Mouse (Mus musculus) activated CD4-positive, CD25-positive, alpha-beta regulatory T cell, adult 4 months (primary cell): ENCODE measurements around the gene Acot11. TPM values are rescaled to one million over a fixed set of nuclear protein-coding genes. Genes with fewer than 3 reads are reported as not detected.
"Not testable (repeated sequence)": the region's sequence is repeated elsewhere in the genome, so short reads cannot be mapped to it uniquely, and the experiment has no call there.

Experiments
- ATAC-seq: one replicate; pipeline ENCODE4 v1.8.0; 2017
- polyA plus RNA-seq, 2 experiments: library from polyadenylated mRNA; unstranded; fragments of 100-300 nt; shearing (Covaris generic); gene quantifications; one replicate each; pipeline ENCODE4 v1.2.1; 2017

The Acot11 gene
- polyA plus RNA-seq, 2 experiments from 2014 or later: 6.1 to 9.0 TPM

DNA sequence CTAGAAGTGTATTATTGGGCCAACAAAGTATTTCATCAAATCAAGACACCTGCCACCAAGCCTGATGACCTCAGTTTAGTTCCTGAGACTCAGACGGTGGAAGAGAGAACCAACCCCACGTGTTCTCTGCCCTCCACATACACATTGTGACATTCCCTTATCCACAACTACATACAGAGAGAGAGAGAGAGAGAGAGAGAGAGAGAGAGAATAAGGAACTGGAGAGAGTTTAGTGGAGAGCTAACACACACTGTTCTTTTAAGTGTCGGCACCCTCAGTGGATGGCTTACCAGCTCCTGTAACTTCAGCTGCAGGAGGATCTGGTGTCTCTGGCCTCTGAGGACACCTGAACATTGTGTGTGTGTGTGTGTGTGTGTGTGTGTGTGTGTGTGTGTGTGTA is 2.5 kb upstream of the Acot11 start:
- no peak for ATAC-seq

DNA sequence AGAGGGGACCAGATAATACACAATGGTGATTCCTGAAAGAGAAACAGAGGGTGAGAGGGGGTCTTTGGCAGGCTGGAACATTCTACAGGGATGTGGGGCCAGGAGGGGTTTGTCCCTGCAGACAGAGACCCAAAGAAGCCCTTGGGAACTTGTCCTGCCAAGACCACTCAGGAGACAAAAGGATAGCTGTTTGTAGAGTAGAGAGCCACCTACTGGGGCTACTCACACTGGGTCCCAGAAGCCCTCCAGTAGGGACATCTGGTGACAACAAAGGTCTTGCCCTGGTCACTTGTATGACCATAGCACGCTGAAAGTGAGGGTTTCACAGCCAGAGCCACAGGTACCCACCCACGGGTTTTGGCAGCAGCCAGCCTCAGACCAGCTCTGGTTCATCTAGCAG is 1.1 kb upstream of the Acot11 start:
- no peak for ATAC-seq

DNA sequence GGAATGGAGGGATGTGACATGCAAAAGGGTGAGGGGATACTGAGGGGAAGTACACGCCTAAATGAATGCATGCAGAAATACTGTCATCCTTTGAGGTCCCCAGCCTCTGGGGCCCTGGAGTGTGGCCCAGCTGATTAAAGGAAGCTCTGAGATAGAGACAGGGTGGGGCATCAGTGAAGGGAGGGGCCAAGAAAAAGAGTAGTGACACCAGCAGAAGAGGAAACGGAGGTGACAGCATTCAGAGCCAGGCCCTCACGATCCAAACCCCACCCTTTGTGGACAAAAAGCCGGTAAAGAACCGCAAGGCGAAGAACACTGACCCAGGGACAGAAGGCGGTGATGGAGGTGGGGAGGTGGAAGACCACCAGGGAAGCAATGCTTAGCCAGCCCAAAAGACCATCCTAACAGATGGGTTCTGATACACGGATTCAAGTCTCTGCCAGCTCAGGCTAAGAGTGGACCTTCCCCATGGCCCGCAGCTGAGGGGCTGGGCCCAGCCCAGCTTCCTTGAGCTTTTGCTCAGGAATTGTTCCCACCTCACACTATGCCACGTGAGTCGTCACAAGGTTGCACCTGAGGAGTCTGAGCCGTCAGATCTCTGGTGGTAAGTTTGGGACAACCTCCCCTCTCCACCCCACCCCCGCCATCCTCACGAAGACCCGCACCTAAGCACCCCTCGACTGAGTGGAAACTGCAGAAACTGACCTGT is 443 bp downstream of the Acot11 start:
- peak; percentile 95 for ATAC-seq

DNA sequence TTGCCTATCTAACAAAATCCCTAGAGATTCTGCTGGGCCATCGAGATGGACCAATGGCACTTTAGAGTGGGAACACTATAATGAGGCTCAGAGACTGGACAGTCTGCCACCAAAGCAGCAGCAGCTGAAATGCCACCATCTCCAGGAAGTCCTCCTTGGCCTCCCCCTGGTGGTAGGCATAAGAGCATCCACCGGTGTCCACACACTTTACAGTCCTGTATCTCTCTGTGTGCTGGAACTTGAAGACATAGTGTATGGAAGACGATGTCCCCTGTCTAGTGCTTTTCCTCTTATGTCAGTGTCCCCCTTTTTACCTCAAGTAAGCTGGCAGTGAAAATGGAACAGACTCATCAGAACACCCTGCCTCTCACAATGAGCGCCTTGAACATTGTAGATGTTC is 1.0 kb downstream of the Acot11 start:
- peak; percentile 40 for ATAC-seq

DNA sequence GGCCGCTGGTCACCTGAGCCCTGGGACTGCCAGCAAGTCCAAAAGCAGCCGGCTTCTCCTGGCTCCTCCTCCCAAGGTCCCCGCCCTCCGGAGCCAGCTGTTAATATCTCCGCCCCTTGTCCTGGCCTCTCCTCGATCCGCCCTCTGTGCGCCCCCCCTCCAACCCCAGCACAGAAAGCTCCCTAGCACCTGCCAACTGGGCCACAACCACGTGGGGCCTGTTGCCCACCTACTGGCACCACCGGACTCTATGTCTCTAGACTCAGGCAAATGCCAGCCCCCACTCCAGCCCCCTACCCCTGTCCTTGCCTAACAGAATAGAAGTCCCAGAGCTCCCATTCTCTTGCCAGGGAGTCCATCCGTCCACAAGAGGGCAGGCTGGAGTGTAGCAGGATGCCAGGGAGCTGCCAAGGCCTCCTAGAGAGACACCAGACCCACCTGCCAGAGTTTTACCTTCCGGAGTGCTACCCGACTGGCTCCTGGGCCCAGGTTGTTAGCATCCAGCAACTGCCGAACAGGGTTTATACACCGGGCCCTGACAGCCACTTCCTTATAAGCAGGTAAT is 4.9 kb downstream of the Acot11 start:
- no peak for ATAC-seq

DNA sequence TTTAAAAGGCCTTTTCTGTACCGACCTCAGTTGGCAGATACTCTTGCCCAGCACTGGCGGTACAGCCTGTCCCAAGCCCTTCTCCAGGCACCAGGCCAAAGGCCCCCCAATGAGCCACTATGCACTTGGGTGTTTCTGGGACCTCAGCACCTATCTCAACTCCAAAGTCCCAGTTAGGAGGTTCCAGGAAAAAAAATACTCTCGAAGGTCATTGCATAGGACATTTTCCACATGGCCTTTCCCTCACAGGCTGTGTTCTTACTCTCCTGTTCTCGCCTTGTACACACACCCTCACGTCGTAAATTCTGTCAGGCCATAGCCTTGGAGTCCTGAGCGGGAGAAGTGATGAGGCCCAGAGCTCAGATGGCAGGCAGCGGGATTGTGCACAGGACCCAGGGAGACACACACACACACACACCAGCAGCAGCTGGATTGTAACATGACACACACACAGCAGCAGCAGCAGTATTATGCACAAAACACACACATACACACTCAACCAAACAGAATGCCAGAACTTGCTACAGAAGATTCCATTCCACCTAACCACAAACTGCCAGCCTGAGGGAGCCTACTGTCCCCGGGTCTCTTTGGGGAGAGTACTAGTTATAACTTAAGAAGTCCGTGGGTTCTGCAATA is 5.8 kb downstream of the Acot11 start:
- ATAC-seq: no peak

DNA sequence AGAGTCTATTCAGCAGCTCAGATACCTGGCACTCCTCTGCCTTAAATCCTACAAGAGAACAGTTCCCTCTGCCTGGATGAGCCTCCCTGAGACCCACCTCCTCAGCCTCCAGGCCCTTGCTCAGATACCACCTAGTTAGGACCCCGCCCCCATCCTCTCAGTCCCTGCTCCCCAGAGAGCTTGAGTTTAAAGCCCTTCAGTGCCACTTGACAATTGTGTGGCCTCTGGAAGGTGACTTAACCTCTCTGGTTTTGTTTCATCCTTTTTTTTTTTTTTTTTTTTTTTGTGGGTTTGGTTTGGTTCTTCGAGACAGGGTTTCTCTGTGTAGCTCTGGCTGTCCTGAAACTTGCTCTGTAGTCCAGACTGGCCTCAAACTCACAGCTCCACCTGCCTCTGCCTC is 9.5 kb downstream of the Acot11 start:
- ATAC-seq: no peak

DNA sequence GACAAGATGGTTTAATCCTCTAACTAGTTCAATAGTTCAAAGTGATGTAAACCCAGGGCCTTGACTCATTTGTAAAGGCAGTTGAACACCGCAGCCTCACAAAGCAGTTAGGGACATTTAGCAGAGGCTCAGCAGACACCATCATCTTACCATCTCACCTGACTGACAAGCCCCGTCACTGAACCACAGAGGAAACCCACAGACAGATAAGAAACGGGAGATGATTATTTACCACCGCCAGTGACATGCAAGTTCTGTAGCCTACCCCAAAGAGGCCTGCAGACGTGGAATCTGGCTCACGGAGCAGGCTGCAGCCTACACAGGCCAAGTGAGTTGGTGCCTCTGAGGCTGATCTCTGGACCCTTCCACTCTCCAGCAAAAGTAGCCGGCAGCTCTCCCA is 10.6 kb downstream of the Acot11 start:
- ATAC-seq: peak; percentile 98

DNA sequence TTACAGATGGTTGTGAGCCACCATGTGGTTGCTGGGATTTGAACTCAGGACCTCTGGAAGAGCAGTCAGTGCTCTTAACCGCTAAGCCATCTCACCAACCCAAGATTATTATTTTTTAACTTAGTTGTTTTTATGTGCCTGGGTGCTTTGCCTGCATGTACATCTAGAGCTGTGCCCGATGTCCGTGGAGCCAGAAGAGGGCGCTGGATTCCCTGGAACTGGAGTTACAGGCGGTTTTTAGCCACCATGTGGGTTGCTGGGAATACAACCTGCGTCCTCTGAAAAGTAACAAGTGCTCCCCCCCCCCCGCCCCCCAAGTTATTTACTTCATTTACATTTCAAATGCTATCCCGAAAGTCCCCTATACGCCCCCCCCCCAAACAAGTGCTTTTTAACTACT is 11.0 kb downstream of the Acot11 start:
- ATAC-seq: not testable (repeated sequence)

DNA sequence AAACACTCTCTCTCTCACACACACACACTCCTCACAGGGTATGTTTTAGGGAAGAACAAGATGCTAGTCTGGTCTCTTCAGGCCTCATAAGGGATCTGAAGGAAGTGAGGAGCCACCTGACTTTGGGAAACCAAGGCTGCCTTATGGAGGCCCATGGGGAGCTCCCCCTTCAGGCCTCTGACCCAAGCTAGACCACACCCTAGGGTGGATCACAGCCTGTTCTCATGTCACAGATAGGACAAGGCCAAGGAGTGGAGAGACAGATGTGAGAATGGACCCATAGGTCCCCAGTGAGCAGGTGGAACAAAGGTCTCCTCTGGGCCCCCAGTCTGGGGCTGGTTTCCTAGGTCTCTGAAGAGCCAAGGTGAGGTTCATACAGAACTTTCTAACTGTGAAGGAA is 12.5 kb downstream of the Acot11 start:
- ATAC-seq: no peak

DNA sequence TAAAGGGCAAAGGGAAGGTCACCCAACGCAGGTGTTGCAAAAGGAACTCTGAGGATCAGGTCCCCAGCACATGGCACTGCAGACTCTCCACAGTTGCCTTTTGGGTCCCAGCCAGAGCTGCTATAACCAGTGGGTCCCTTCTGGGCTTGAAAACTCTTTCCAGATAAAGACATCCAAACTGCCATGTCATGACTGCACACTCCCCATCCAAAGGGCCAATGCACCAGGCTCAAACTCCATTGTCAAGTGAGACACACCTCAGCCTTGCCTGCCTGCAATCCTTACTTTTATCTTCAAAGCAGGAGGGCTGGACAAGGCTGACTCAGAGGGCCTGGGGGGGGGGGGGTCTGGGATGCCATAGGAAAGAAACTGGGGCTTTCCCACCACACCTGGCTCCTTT is 13.9 kb downstream of the Acot11 start:
- ATAC-seq: no peak

DNA sequence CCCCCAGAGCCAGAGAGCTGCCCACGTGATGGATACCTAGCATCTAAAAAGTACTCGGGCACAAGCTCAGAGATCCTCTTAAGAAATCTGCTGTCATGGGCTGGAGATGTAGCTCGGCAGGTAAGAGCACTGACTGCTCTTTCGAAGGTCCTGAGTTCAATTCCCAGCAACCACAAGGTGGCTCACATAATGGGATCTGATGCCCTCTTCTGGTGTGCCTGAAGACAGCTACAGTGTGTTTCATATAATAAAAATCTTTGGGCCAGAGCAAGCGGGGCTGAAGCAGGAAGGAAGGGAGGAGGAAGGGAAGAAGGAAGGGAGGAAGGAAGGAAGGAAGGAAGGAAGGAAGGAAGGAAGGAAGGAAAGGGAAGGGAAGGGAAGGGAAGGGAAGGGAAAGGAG is 14.6 kb downstream of the Acot11 start:
- ATAC-seq: not testable (repeated sequence)

DNA sequence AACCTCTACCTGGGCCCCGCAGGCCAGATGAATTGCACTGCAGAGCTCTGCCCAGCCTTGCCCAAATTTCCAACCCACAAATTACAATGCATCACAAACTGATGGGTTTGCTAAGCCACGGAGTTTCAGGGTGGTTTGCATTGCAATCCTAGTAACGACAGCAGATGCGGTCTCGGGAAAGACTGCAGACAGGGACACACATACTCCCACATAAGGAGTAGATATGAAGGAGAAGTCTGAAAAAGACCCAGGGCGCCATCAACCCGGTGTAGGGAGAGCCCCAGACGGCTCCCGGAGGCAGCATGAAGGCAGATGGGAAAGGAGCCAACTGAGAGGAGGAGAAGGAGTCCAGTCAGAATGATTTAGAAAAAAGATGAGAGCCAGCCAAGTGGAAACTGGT is 15.1 kb downstream of the Acot11 start:
- no peak for ATAC-seq

DNA sequence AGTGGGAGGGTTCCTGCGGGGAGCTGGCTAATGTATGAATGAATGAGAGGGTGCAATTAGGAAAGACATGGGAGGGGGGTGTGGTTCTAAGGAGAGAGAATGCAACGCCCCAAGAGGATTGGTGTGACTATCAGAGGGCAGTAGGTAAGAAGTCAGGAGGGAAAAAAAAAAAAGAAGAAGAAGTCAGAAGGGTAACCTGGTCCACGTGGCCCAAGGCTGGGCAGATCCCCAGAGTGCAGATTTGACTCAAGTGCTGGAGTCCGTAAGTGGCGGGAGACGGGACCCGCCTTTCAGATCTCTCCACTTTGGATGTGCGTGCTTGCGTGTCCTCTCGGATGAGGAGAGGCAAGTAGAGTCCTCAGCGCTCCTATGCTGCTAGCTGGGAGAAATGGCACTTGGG is 16.2 kb downstream of the Acot11 start:
- ATAC-seq: no peak

DNA sequence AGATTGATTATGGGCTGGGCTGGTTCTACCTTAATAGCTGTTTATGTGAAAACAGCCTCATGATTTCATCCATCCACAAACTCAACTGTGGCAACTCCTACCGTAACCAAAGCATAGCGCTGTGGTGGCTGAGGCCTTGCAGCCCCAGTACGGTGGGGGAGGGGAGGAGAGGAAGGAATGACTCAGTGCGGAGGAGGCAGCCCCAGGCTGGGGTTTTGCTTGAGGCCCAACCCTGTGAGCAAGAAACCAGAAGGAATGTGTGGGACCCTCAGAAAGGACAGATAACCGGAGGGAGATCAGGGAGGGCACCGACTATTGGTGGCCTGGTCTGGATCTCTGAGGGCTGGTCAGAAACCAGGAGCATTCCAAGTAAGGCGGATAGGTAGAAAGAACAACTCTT is 17.0 kb downstream of the Acot11 start:
- peak; percentile 95 for ATAC-seq

DNA sequence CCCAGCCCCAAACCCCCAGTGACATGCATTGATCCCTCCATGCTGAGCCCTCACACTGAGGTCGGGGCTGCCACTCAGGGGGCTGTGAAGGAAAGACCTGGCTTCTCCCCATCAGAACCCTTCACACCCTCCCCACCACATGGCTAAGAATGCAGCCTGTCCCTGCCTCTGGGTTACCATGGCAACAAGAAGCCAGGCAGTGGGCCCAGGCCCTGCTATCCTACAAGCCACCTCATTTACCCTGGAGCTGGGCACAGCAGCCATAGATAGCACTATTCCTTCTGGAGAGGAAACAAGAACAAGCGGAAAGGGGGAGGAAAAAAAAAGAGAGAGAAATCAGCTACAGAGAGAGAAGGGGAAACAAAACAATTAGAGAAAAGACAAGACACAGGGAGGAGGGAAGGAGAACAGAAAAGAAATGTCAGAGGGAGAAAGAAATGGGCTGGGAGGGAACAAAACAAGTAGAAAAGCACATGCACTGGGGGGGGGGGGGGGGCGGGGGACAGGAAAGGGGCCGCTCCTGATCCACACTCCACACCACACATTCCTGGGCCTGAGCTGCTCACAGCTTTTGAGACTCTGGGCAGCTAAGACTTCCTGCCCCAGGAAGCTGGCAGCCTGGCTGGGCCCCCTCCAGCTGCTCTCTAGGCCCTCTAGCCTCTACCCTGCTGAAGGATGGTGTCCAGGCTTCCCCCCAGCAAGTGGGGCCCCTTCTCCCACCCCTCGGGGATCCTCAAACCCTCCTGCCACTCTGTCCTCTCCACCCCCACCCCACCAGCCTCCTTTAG is 18.9 kb downstream of the Acot11 start:
- no peak for ATAC-seq

DNA sequence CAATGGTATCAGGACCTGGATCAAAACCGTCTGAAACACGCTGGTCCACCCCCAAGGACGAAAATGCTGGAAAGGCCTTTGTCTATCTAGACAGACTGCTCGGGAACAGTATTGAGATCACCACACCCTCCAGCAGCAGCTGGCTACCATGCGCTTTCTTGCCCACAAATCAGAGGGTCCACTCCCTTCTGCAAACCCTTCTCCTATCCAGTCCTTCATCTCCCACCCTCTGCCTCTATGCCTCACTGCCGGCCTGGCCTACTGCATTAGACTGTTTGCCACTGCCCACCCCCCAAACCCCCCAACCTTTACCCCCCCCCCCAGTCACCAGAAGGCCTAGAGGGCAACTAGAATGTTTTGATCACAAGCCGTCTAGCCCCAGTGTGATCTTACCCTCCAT is 19.5 kb downstream of the Acot11 start:
- no peak for ATAC-seq

DNA sequence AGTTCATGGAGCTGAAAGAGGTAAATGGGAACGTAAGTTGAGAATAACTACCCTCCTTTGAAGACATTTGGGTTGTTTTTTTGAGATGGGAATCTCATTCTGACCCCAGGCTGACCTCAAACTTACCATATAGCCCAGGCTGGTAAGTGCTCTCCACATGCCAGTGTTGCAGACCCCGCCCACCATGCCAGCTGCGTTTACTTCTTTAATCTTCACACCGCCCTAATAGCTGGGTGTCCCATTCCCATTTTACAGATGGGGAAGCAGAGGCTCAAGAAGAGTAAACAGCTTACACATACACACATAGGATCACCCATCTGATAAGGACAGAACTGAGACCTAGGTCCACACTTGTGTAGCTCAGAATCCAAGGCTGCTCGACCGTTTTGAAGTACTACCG is 20.0 kb downstream of the Acot11 start:
- no peak for ATAC-seq

DNA sequence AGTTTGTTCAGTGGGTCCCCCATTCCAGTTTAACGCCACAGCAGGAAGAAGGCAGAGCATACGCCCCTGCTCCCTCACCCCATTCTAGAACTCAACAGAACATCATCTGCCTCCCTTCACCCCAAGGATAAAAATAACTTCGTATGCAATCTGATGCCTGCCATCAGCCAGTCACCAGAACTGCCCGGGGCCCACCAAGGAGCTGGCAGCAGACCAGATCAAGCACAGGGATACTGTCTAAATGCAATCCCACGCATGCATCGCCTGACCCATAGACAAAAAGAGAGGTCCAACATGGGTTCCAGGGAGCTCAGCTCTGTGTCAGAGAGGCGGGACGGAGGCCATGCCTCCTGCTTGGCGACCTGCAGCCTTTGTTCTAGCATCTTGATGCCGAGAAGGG is 21.7 kb downstream of the Acot11 start:
- ATAC-seq: no peak

DNA sequence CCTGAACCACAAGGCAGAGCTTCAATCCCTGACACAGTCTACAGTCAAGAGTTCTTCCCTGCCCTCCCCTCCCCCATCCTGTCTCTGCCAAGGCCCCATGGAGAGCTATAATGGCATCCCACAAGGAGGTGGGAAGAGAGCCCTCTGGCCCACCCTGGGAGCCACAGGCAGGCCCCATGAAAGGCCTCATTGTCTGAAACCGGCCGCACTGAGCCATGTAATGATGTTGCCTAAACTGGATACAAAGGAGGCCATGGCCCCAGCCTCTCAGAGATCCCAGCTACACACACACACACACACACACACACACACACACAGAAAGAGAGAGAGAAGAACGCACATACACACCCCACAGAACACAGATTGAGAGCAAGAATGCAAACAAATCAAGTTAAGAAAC is 24.8 kb downstream of the Acot11 start:
- no peak for ATAC-seq

DNA sequence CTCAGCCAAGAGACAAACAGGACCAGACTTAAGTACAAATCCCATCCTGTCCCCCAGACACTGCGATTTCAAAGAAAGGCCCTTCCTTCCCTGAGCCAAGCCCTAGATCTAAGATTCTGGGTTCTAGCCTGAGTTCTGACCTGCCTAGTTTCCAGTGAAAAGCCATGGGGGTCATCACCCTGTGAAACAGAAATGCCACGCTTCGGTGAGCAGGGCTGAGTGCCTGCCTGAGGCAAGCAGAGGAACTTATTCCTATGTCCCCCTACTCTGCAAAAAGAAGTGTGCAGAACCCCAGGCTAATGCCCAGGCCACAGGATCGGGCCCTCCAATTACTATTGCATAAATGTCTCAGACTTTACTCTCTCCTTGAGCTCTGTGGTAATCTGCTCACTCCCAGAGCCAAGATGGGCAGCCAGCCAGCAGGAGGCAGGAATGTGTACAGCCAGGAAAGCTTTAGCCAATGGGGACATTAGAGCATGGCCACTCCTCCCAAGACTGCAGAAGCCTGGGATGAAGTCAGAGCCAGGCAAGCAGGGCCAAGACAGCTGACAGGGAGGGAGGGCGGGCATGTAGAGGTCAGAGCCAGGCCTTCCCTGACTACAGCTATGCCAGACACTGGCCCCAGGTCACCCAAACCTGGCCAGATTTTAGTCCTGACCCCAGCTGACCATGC is 26.5 kb downstream of the Acot11 start:
- no peak for ATAC-seq

DNA sequence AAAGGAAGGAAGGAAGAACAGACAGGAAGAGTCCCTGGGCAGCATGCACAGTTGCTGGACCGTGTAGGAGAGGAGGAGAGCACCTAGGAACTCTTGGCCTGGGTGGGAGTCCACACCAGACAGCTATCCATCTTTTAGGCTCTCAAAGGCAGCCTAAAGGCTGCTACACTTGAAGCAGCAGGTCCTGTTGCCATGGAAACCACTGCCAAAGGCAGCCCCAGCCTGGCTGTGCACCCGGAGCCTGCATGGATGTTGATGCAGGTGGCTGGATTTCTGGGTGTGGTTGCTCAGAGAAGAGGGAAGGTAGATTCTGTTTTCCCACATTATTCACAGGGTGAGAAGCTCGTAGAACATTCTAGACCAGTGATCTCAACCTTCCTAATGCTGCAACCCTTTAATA is 27.8 kb downstream of the Acot11 start:
- ATAC-seq: no peak

DNA sequence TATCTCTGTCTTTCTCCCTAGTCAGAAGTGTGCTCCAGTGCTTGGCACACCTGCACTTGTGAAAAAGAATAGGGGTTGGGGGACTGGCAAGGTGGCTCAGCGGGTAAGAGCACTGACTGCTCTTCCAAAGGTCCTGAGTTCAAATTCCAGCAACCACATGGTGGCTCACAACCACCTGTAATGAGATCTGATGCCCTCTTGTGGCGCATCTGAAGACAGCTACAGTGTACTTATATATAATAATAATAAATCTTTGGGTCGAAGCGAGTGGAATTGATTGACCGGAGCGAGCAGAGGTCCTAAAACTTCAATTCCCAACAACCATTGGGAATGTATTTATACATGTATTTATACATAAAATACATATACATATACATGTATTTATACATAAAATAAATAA is 29.0 kb downstream of the Acot11 start:
- not testable (repeated sequence) for ATAC-seq
